Mouse (Mus musculus) MEL-GATA-1-ER (cell line): ENCODE results near the gene D430019H16Rik.

Experiments
- DNase-seq: peaks from one replicate; pipeline ENCODE4 v3.0.0-alpha.2; 2012; ENCODE audit warnings: low read depth; ENCODE audit errors: extremely low read depth

D430019H16Rik gene

DNA sequence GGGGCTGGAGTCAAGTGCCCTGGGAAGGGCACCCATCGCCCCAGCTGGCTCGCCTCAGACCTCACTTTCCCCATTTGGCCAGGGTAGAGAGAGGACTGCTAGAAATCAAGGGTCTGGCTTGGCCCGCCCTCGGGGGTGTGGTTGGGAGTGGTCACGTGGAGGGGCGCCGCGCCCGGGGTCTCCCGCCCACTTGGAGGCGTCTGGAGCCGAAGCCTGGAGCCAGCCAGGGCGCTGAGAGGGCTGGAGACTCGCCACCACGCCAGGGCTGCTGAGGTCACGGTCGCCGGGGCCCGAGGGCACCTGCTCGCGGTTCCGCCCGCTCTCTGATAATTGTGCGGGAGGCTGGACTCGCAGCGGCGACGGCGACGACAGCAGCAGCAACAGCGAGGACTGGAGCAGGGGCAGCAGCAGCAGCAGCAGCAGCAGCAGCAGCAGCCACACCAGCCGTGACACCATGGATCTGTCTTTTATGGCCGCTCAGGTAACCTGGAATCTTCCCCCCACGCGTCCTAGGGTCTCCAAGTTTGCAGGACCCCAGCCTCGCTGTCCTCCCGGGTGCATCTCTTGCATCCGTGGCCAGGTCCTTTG, at the start of gene D430019H16Rik:
Gene D430019H16Rik, plus strand, starts transcription at position 187 of the 588 bp plus-strand sequence.
- DNase-seq, result no peak

DNA sequence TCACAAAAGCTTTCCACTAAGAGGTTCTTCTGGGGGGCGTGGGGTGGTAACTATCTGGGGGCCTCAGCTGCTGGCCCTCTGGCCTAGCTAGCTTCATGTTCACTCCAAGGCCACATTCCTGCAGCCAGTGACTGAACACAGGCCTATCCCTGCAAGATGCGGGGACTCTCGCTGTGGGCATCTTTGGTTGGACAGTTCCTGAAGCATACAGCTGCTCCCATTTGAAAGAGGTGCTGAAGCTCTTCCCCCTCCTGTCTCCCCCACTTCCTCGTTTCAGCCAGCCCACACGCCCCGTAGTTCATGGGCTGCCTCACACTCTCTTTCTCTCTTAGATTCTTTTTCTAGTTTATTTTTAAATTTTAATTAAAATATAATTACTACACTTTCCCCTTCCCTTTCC, 47.6 kb upstream of the D430019H16Rik start:
- no peak for DNase-seq

DNA sequence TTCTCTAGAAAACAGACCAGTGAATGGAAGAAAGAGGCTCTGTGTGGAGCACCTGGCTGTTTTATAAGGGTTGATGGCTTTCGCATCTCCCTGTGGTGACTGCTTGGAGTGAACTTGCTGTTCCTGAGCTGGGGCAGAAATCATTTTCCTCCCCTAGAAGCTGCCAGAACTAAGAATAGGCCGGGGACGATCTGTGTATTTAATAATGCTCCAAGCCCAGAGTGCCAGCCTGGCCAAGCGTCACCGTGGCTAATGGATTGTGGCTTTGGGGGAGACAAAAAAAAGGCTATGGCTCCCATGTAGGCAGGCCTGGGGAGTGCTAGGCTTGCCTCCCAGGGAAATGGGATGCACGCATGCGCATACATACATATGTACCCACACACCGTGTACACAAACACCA, 39.7 kb upstream of the D430019H16Rik start:
- DNase-seq, result no peak

DNA sequence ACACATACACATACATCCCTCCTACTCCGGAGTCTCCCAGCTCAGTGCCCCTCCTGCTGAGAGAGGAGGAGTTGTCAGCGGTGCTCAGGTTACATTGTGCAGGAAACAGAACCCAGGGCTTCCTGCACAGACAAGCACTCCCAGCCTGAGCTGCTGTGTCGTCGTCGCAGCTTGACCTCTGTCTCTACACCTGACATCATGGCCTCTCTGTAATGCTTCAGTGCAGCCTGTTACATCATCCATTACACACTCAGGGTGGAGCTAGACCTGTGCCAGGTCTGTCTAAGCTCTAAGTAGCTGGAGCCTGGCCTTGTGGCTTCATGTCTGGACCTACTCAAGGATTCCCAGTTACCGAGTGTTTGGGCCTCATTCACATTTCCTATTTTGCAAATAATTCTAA, 33.2 kb upstream of the D430019H16Rik start:
- no peak for DNase-seq

DNA sequence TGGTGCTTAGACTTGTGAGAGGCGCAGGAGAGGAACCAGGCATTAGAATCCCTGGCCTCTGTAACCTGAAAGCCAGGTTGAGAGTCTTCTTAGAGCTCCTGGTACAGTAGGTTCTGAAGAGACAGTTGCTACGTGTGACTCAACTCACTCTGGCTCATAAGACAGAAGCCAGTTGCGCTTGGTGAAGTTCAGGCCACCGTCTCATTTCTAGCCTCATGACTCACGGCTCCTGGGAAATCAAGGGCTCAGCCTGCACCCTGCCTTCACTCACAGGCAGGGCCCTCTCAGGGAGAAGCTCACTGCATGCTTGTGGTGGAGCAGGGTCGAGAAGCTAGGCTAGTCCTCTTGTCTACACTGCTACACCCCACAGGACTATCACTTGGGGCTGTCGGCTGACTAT, 27.1 kb upstream of the D430019H16Rik start:
- DNase-seq, result no peak

DNA sequence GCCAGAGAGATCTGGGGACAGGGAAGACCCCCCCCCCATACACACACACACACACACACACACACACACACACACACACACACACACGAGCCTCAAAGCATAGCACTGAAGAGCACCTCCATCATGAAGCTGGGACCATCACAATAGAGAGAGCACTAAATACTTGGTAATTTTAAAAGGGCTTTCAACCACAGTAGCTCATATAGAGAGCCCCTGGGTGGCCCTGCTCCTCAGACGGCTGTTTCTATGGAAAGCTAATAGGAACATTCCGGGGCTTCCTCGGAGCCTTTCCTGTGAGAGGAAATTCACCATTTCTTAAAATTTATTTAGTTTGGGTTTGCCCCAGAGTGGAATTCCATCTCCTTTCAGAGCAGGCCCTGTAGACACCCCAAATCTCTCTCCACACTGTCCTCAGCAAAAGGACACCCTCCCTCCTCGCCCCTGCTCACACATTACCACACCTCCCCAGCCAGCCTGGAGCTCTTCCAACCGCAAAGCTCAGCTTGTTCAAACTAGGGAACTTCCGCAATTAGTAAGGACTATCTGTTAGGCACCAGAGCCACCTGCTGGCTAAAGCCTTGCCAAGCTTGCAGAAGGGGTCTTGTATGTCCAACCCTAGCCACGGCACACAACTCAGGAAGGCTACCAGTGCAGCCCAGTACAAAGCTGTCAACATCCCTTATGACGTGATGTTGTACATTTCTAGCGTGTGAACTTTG, 26.5 kb upstream of the D430019H16Rik start:
- no peak for DNase-seq

DNA sequence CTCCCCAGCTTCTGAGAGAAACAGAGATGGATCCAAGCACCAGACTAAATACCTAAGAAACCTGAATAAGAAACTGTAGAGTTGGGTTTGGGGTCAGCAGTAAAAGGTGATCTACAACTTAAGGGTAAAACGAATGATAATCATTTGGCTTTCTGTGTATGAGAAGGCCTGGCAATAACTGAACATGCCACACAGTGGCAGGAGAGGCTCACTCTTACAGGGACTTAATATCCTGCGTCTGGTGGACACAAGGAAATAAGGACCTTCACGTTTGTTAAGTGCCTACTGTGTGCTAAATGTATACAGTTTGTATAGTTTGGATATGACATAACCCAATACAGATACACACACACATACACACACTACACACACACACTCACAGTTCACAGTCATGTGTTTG, 21.8 kb upstream of the D430019H16Rik start:
- DNase-seq, result no peak

DNA sequence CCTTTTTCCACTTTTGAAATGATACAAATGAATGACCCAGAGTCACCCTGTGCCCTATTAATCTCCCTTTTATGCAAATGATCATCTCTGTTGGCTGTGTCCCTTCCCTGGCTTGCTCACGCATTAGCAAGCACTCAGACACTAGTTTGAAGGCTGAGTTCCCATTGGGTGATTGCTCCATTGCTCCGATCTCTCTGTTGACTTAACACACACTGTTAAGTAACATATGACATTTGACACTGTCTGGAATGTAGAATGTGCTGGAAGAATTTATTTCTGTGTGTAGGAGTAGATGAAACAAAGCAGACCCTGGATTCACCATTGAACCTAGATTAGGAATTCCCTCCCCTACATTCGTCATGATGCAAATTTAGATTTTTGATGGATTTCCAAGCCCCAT, 20.8 kb upstream of the D430019H16Rik start:
- DNase-seq, result no peak

DNA sequence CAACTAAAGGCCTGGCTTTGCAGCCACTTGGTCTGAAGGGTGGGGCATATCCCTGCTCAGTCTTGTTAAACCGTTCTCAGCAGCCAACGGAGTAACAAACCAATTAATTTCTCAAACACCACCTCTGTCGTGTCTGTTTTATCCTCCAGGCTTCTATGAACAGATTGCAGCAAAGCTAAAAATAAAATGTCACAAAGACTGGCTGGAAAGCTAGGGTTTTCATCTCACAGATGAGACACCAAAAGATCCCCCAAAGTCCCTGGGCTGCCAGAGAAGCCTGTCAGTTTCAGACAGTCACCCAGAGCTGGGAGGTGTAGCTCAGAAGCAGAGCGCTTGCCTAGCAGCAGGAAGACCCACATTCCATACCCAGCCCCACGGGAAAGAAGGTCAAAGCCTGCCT, 15.4 kb upstream of the D430019H16Rik start:
- DNase-seq, result no peak

DNA sequence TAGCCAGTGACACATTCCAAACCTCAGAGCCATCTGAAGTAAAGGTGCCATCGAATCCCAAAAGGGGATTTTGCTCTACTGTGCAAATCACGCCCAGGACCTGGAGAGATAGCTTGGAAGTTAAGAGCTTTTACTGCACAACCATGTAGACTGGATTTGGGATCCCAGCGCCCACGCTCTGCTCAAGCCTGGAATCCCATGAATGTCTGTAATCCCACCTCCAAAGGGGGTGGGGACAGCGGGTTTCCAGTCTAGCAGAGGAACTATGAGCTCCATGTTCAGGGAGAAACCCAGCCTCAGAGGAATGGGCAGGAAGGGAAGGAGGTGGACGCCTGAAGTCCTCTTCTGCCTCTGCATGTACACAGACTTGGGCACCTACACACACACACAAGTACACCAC, 13.7 kb upstream of the D430019H16Rik start:
- no peak for DNase-seq

DNA sequence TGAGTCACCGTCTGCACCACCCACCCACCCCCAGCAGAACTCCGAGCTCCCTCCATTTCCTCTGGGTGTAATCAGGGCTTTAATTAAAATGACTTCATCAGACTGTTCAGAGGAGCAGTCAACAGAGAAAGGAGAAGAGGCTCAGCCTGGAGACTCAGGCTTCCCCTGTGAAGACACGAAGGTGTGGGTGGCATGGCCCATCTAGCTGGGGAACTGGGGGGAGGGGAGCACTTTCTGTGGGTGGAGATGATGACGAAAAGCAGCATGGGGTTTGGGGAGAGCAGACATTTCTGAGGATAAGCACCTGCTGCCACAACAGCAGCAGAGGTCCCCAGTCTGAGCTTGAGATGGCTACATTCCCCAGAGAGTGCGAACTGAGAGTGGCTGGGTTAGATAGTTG, 10.1 kb upstream of the D430019H16Rik start:
- no peak for DNase-seq

DNA sequence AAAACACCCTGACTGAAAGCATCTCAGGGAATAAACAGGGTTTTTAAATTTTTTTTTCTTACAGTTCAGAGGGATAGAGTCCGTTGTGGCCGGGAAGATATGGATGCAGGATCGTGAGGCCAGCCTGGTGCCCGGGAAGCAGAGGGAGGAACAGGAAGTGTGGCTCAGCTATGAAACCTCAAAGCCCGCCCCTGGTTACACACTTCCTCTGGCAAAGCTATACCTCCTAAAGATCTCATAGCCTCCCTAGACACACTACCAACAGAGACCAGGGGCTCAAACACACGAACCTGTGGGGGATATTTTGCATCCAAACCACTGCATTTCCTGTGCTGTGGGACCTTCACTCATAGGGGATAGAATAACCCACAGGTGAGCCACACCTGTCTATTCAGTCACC, 7.9 kb upstream of the D430019H16Rik start:
- DNase-seq, result no peak

DNA sequence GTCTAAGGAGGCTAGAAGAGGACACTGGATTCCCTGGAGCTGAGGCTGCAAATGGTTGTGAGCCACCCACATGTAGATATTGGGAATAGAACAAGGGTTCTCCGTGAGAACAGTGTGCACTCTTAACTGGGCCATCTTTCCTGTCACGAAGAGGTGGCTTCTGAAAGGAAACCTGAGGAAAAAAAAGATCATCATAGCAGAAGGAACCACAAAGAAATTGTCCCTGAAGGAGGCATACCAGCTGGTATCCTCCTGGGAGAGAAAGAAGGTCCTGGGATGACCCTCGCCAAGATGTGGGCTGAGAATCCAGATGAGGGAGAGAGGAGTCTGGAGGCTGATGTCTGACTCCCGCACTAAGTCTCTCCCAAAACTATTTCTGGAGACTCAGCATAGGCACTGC, 4.4 kb upstream of the D430019H16Rik start:
- DNase-seq, result no peak

DNA sequence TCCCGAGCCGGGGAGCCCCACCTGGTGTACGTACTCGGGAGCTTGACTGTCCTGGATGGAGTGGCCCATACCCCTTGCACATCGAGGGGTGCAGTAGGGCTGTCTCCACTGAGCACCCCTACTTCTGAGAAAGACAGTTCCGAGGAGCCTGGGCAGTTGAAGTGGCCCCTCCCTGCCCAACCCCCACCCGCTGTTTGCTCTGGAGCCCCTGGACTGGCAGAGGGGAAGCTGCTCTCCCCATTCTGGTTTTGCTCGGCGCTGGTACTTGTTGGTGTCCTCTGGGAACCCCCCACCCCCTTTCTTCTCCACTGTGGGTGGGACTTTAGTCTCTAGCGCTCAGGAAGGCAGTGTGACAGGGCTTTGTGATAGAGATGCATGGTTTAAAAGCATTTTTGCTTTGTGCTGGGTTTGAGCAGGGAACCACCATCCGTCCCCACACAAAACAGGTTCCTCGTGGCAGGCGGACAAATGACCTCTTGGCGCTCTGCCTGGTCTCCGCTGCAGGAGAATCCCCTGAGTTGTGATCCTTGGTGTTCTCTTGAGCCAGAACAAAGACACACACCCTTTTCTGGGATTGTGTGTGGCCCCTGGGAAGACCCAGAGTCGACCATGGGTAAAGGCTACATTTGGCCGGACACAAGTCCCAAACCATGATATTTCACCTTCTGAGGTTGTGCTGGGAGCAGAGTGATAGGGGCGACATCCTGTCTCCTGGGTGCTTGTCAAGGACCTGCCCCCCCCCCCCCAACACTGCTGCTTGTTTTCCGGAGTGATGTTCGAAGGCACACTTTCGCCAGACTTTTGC, 804 bp downstream of the D430019H16Rik start:
- DNase-seq, result no peak

DNA sequence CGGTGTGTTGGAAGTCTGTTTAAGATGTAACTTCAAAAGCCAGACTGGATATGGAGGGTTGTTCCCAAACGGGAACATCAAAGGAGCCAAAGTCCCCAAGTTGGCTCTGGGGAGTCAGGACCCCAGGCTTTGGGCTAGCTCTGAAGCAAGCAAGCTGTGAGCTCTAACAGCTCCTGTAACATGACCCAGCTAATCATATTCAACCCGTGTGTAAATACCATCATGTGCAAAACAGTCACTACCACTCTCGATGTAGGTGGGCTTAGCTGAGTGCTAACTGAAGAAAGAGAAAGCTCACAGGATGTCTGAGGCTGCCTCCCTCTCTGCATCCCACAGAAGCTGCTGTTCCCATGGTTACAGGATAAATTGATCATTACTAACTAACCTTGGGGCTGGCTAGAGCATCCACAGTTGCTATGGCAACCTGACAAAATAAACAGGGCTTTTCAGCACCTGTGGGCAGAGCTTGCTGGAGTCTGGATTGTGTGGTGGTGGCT, 1.5 kb downstream of the D430019H16Rik start:
- DNase-seq, result no peak

DNA sequence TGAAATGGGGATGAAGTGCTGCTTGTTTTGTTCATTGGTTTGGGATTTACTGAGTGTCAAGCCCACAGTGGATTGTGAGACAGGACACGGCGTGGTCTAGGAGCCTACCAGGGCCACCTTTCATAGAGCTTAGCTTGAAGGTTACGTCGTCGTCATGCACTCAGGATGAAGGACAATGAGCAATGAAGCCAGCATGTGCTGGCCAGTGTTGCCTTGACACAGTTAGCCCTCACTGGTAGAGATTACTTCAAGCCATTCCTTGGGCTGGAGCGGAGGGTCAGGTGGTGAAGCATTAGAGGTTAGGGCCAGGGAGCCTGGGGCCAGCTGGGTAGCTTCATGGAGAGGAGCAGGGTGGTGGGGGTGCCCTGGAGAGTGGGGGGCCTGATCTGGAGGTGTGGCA, 5.1 kb downstream of the D430019H16Rik start:
- no peak for DNase-seq

DNA sequence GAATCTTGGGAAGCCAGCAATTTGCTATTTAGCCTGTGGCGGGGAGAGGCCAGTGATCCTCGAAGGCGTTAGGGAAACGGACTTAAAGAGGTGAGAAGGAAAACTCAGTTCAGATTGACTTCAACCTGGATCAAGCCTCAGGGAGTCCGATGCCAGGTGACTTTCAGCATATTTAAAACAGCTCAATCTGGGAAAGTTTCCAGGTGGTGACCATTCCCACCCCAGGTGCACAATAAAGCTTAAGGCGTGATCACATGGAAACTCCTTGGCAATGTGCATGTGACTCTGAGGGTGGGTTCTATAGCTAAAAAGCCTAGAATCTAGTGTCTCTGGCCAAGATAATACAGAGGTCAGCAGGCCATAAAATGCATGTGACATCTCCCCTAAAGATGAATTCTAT, 7.4 kb downstream of the D430019H16Rik start:
- no peak for DNase-seq

DNA sequence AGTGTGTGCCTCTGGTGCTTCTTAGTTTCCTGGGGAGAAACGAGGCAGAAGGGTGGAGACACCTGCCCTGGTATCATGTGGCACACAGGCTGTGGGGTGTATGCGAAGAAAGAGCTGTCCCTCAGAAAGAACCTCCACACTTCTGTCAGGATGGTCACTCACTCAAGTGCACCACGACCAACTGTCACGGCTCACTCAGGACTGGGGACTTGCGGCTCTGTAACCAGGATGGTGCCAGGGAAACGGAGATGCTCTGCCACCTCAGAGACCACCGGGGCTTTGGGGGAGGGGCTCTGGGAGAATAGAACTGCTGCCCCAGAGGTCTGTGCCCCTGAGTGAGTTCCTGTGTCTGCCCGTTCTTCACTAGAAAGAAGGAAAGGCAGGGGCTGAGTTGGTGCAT, 15.4 kb downstream of the D430019H16Rik start:
- DNase-seq, result no peak

DNA sequence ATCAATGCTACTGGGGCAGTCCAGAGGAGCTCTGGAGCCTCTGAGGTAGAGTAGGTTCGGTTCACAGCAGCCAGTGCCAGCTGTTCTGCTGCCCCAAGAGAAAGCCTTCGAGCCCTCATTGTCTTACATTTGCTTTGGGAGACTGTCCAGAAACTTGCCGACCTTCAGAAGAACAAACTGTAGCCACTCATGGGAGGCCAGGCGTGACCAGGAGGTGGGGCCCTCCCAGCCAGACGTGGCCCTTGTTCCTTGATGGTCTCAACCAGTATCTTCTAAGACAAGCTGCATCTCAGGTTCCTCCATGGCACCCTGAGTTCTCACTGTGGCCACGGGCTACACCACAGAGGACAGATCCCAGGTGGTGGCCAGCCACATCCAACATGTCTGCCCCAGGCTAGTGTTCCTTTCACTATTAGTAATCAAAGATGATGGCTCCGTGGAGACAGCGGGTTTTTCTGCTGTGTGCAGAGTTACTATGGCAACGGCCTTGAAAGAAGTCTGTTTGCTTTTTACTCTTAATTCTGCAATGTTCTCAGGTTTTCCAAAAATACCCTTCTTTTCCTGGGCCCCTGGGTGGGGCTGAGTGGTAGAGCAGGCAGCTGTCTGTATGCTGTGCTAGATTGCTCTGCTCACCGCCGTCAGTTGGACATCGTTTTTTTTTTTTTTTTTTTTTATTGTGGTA, 21.7 kb downstream of the D430019H16Rik start:
- DNase-seq, result no peak

DNA sequence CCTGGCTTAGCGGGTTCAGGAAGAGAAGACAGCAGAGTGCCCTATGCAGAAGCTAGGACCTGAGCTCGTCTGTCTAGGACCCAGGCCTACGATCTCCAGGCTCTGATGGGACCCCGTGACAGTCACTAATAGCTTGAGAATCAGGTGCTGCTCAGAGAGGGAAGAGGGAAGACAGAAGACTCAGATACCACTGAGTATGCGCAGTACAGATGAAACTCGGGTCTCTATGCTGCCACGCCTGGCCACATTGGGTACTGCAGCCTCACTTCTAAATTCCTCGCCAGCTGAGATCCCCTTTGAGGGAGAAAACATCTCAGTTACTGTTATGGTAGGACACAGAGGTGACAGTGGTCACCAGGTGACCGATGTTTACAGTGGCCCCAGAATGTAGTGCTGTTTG, 22.8 kb downstream of the D430019H16Rik start:
- DNase-seq, result no peak

DNA sequence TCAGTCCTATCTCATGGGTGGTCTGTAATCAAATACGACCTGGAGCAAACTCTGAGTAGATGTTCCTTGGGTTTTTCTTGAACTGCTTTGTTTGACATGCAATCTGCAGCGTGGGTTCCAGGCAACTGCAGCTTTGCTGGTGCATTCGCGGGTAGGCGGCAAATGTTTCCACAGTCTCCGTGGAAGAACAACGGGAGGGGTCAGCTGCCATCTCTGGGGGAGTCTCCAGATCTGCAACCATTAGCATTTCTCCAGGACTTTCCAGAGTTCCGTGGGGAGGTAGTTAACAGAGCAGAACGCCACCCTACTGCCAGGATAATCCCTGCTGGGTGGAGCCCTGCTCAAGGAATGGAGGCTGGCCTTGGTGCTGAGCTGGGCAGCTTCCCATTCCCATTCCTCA, 23.3 kb downstream of the D430019H16Rik start:
- no peak for DNase-seq

DNA sequence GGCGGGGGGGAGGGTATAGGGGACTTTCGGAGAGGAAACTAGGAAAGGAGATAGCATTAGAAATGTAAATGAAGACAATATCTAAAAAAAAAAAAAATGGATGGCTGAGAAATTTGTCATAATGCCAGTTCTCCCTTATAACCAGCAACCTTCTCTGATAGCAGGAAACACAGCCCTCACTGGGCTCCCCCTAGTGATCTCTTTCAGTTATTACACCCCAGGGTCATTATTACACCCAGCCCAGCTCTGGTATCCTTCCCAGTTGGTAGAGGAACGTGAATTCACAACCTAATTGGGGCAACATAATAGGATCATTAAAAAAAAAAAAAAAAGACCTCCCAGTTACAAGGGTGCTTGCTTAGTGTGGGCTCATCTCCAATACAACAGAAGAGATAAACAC, 29.8 kb downstream of the D430019H16Rik start:
- DNase-seq, result no peak
